Mouse (Mus musculus): ENCODE measurements around the gene Fam129a. TPM values are rescaled to one million over a fixed set of nuclear protein-coding genes. Genes with fewer than 3 reads are reported as not detected.

Fam129a gene
- polyA plus RNA-seq, 1 experiment from 2014 or later = 2.2 TPM

DNA sequence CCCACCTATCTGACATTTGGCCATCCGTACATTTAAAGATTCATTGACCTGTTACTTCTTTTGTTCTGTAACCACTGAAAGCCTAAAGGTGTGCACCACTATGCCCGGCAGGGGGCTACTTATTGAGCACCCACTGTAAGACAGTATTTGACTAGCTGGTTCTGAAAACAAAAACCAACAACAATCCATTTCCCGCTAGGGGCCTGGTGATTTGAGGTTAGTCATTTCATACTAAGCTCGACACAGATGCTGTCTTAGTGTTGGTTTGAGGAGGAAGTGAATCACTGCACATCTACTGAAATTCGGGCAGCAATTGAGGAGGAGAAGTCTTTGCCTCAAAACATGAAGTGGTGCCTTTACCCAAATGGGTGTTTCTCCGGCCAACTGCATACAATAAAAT, 89.9 kb downstream of the Fam129a start:
- H3K9me3 ChIP-seq = no peaks in the 10 kb centered on the region
- WGBS = 90% methylated on average over 6 of the region's 6 CpGs
- H3K4me1 ChIP-seq = peaks cover 3% of the 10 kb centered on the region; the same call in 1 of the 2 replicates
- no peak overlapping the region for H3K27ac ChIP-seq (replicated peaks)
- no peak overlapping the region for H3K4me3 ChIP-seq
- ATAC-seq (replicated peaks) = no peak
- no peak overlapping the region for H3K9ac ChIP-seq (replicated peaks)
- H3K27me3 ChIP-seq = no peaks in the 10 kb centered on the region
- H3K36me3 ChIP-seq = no peaks in the 10 kb centered on the region
- no peak overlapping the region for H3K4me2 ChIP-seq (replicated peaks)

DNA sequence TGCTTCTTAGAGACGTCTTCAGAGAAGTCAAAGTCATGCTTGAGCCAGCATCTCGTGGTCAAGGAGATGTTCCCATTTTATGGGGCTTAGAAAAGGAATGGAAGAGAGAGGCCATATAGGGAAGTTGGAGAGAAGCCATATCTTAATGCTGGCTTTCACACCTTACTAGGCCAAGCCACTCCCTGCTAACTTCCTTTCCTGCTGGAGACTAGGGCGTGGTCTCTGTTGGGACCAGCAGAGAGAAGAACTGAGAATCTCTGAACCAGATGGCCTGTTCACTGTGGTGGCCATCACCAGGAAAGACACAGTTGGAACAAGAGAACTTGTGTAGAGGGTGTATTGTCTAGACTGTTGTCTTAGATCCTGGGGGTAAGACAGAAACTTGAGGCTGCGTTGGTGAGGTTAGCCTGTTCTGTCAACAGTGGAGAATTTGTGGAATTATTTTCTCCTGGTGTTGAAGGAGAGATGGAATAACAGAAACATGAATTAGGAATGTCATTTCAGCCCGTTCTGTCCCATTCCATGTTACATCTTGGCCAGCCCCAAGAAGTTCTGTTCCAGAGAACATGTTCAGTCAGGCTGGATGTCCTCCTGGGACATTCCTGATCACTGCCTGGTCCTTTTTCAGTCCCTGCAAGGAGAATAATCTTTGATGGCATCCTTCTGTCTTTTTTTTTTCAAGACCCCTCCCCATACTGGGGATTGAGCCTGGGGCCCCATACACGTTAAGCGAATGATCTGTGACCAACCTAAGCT, 90.9 kb downstream of the Fam129a start:
- H3K9me3 ChIP-seq = no peaks in the 10 kb centered on the region
- no peaks in the 10 kb centered on the region for H3K27me3 ChIP-seq
- no peak overlapping the region for H3K27ac ChIP-seq (replicated peaks)
- WGBS = 88% methylated on average over 7 of the region's 7 CpGs
- ATAC-seq (replicated peaks) = no peak
- H3K36me3 ChIP-seq = no peaks in the 10 kb centered on the region
- H3K4me3 ChIP-seq = no peak overlapping the region
- no peak overlapping the region for H3K9ac ChIP-seq (replicated peaks)
- peaks cover 3% of the 10 kb centered on the region; the same call in 1 of the 2 replicates for H3K4me1 ChIP-seq
- H3K4me2 ChIP-seq (replicated peaks) = no peak overlapping the region

DNA sequence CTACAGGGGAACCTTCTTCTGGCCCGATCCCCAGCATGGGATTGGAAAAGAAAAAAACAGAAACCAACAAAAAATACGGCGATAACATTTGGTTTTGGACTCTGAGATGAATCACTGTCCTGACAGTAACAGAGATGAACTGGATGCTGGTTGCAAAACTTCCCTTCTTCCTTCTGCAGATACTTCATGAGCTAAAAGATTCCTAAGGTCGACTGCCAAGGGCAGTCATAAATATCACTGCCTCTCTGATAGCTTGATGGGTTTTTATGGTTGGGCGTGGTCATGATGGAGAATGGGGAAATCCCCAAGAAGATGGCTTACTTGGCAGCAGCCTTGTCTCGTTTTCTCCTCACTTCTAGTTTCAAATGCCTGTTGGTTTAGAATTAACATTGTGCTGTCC, 92.0 kb downstream of the Fam129a start:
- Histone ChIP-seq H3K9ac (replicated peaks) (no peak overlapping the region), H3K36me3 (no peaks in the 10 kb centered on the region), H3K27ac (replicated peaks) (no peak overlapping the region), H3K27me3 (no peaks in the 10 kb centered on the region), H3K9me3 (no peaks in the 10 kb centered on the region), H3K4me3 (no peak overlapping the region), H3K4me2 (replicated peaks) (no peak overlapping the region), H3K4me1 (no peaks in the 10 kb centered on the region)
- no peak for ATAC-seq (replicated peaks)
- 84% methylated on average over 6 of the region's 6 CpGs for WGBS

DNA sequence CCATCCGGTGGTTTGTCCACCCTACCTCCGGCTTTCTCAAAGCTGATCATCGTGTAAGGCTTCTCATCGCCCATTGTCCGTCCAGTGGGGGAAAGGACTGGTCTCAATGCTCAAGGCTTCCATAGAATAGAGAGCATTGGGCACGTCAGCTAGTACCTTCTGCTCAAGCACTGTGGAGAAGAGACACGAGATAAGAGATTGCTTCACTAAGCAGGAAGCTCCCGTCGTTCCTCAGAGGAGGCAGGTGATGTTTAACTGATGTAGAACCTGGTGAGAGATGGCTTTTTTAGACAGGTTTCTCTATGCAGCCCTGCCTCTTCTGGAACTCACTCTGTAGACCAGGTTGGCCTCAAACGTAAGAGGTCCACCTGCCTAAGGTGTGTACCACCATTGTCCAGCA, 93.4 kb downstream of the Fam129a start:
- WGBS = 90% methylated on average over 10 of the region's 10 CpGs
- no peaks in the 10 kb centered on the region for H3K4me1 ChIP-seq
- H3K9me3 ChIP-seq = no peaks in the 10 kb centered on the region
- H3K27me3 ChIP-seq = no peaks in the 10 kb centered on the region
- no peak overlapping the region for H3K27ac ChIP-seq (replicated peaks)
- no peaks in the 10 kb centered on the region for H3K36me3 ChIP-seq
- no peak overlapping the region for H3K4me2 ChIP-seq (replicated peaks)
- no peak overlapping the region for H3K9ac ChIP-seq (replicated peaks)
- no peak overlapping the region for H3K4me3 ChIP-seq
- ATAC-seq (replicated peaks) = no peak

DNA sequence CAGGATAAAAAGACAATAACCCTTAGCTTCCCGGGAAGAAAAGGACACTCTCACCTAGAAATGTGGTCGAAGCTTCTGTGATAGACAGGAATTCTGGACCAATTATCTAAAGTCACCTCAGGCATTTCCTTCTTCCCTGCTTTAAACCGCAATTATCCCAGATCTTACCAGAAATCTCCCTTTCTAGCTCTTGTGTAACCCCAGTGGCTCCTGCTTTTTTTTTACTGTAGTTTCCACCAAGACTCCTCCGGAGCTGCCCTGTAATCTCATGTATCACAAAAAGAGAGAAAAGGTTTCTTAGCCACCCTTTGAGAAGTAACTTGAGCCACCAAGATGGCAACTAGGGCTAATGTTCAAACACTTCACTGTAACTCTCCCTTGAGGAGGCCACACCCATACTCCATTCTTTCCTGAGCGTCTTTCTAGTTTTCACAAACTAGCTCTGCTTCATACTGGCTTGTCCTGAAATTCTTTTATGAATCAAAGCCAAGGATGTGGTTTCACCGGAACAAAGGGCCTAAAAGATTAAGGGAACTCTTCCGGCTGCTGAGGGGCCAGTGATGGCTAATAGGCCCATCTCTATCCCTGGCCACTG, 93.9 kb downstream of the Fam129a start:
- ATAC-seq (replicated peaks) = no peak
- no peak overlapping the region for H3K4me3 ChIP-seq
- no peaks in the 10 kb centered on the region for H3K9me3 ChIP-seq
- H3K4me2 ChIP-seq (replicated peaks) = no peak overlapping the region
- H3K27ac ChIP-seq (replicated peaks) = no peak overlapping the region
- H3K27me3 ChIP-seq = no peaks in the 10 kb centered on the region
- no peak overlapping the region for H3K9ac ChIP-seq (replicated peaks)
- H3K36me3 ChIP-seq = no peaks in the 10 kb centered on the region
- no peaks in the 10 kb centered on the region for H3K4me1 ChIP-seq
- WGBS = 78% methylated on average over 7 of the region's 7 CpGs

DNA sequence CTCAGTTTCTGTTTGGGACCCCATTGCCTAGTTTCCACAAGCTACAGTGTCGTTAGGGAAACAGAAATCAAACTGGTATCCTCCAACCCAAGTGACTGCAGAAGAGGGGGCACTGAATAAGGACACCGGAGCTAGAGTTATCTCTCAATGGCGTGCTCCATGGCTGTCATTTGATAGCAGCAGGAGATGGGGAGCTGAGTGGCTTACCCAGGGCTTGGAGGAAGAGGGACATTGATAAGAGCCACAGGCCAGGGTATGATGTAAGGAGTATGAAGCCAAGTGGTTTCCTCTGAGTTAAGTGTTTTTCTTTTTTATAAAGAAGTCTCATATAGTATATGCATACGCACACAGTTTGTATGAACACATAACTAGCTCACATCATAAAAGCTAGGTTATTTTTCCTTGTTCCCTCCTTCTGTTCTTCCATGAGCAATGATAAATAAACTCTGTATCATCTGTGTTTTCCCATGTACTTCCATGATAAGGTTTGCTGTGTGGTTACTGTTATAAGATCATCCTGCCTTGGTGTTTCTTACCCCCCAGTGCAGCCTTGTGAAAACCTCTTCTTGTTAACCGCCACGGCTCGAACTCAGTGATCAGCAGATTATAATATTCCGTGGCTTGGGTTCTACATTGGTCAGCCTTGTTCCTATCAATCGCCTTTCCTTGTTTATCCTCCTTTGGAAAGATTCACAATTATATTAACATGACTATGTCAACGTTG, 96.5 kb downstream of the Fam129a start:
- Histone ChIP-seq H3K27me3 (no peaks in the 10 kb centered on the region), H3K27ac (replicated peaks) (no peak overlapping the region), H3K4me3 (no peak overlapping the region), H3K9ac (replicated peaks) (no peak overlapping the region), H3K9me3 (no peaks in the 10 kb centered on the region), H3K4me2 (replicated peaks) (no peak overlapping the region), H3K4me1 (no peaks in the 10 kb centered on the region), H3K36me3 (no peaks in the 10 kb centered on the region)
- no peak for ATAC-seq (replicated peaks)
- 92% methylated on average over 10 of the region's 10 CpGs for WGBS

DNA sequence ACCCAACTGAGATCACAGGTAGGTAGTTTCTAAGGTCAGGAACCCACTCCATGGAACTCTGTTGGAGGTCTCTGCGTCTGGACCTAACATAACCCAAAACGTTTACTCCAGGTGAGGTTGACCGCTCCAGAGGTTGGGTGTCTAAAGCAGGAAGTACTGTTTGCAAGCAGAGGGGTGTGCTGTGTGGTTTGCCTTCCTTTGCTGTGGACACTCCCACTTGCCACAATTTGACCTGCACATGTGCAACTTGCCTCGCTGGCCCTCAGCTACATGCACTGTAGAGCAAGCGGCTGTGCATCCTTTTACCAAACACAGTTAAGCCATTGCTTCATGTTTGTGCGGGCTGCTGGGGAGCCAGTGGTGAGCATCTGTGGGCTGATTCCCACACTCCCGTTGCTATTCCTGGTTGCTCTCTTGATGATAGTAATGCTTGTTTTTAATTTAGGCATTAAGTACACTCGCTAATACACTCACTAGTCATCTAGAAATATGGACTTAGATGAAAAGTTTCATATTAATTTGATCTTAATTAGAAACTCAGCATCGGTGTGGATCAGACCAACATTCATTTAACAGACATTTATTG, 99.1 kb downstream of the Fam129a start:
- no peaks in the 10 kb centered on the region for H3K9me3 ChIP-seq
- no peak overlapping the region for H3K9ac ChIP-seq (replicated peaks)
- H3K4me3 ChIP-seq = no peak overlapping the region
- no peak overlapping the region for H3K4me2 ChIP-seq (replicated peaks)
- no peaks in the 10 kb centered on the region for H3K4me1 ChIP-seq
- 90% methylated on average over 9 of the region's 9 CpGs for WGBS
- no peak for ATAC-seq (replicated peaks)
- H3K27ac ChIP-seq (replicated peaks) = no peak overlapping the region
- no peaks in the 10 kb centered on the region for H3K36me3 ChIP-seq
- no peaks in the 10 kb centered on the region for H3K27me3 ChIP-seq

DNA sequence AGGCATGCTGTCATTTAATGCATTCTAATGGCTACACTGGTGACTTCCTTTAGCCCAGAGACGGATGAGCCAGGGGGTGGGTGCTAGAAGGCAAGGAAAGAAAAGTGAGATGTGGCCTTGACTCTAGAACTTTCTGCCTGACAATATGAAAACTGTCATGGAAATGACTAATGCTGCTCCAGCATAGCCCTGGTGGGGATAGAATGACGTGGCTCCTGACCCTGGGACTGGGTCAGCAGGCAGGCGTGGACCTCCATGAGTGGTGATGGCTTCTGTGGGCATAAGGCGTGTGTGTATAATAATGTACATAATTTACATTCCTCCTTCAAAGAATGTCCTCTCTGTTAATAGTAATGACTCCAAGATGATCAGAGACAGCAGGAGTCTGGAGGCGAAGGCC, 104.7 kb downstream of the Fam129a start:
- H3K27me3 ChIP-seq = no peaks in the 10 kb centered on the region
- H3K4me2 ChIP-seq (replicated peaks) = no peak overlapping the region
- WGBS = 86% methylated on average over 5 of the region's 5 CpGs
- no peaks in the 10 kb centered on the region for H3K4me1 ChIP-seq
- no peaks in the 10 kb centered on the region for H3K9me3 ChIP-seq
- ATAC-seq (replicated peaks) = no peak
- H3K27ac ChIP-seq (replicated peaks) = no peak overlapping the region
- no peak overlapping the region for H3K4me3 ChIP-seq
- no peaks in the 10 kb centered on the region for H3K36me3 ChIP-seq
- H3K9ac ChIP-seq (replicated peaks) = no peak overlapping the region

DNA sequence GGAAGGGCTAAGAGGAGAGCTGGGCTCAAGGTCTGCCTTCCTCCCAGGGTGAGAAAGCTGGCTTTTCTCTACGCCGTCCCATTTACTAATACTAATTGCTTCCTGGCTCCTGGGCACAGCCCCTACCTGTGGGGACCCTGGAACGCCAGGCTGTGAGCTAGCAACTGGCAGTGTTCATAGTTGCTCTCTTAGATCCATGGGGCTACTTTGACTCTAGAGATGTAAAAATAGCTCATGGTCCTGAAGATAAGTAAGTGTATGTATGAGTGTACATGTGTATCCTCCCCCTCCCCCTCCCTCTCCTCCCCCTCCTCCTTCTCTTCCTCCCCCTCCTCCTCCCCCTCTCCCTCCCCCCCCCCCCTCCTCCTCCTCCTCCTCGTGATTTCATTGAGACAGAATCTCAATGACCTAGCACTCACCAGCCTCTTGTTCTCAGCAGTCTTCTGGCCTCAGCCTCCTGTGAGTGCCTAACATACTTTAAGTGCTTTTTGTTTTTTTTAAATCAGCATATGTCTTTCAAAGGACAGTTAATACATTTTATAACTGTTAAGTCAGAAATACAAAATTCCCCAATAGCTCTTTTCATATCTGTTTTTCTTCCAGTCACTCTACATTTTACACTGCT, 106.3 kb downstream of the Fam129a start:
- no peaks in the 10 kb centered on the region for H3K27me3 ChIP-seq
- no peak overlapping the region for H3K4me2 ChIP-seq (replicated peaks)
- H3K27ac ChIP-seq (replicated peaks) = no peak overlapping the region
- H3K4me3 ChIP-seq = no peak overlapping the region
- no peak for ATAC-seq (replicated peaks)
- WGBS = 33% methylated on average over 4 of the region's 4 CpGs
- H3K36me3 ChIP-seq = no peaks in the 10 kb centered on the region
- no peaks in the 10 kb centered on the region for H3K9me3 ChIP-seq
- no peaks in the 10 kb centered on the region for H3K4me1 ChIP-seq
- no peak overlapping the region for H3K9ac ChIP-seq (replicated peaks)

DNA sequence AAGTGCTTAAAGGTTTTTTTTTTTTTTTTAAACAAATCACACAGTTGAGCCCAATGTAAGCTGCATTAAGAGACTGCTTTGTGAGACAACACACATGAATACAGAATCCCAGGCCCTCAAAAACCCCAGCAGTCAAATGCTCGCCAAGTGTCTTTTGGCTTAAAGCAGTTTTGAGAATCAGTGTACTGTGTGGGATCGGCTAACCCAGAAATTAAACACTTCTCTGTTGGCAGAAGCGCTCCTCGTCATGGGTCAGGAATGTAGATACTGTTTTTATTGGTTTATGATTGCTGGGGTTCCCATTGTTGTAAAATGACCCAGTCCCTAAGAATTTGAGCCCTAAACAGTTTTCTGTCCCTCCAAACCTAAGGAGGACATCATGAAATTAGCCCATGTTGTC, 107.0 kb downstream of the Fam129a start:
- Histone ChIP-seq H3K9ac (replicated peaks) (no peak overlapping the region), H3K9me3 (no peaks in the 10 kb centered on the region), H3K27me3 (no peaks in the 10 kb centered on the region), H3K4me2 (replicated peaks) (no peak overlapping the region), H3K4me3 (no peak overlapping the region), H3K4me1 (no peaks in the 10 kb centered on the region), H3K36me3 (no peaks in the 10 kb centered on the region), H3K27ac (replicated peaks) (no peak overlapping the region)
- ATAC-seq (replicated peaks) = no peak
- 54% methylated on average over 4 of the region's 4 CpGs for WGBS

DNA sequence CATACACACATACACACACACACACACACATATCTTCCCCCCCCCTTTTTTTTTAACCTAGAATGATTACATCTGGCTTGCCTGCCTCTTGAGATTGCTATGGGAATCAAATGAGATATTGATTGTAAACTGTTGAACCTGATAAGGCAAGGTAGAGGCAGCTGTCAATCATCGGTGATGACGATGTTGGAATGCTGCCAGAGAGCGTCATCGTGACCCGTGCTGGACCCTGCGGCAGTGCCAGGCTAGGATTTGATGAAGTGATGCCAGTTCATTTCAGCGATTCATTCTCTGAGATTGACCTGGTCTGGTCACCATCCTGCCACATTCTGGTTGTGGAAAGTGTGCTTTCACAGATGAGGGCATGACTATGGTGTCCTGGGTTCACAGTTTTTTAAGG, 108.2 kb downstream of the Fam129a start:
- Histone ChIP-seq H3K27ac (replicated peaks) (no peak overlapping the region), H3K27me3 (no peaks in the 10 kb centered on the region), H3K4me3 (no peak overlapping the region), H3K9me3 (no peaks in the 10 kb centered on the region), H3K9ac (replicated peaks) (no peak overlapping the region), H3K4me1 (no peaks in the 10 kb centered on the region), H3K4me2 (replicated peaks) (no peak overlapping the region), H3K36me3 (no peaks in the 10 kb centered on the region)
- 89% methylated on average over 7 of the region's 7 CpGs for WGBS
- no peak for ATAC-seq (replicated peaks)
